Mouse (Mus musculus): Measurements from ENCODE around the gene Thsd4. TPM values are rescaled to one million over a fixed set of nuclear protein-coding genes. Genes with fewer than 3 reads are reported as not detected.

The Thsd4 gene
- polyA plus RNA-seq, 1 experiment from 2014 or later, result 6.4 TPM

DNA sequence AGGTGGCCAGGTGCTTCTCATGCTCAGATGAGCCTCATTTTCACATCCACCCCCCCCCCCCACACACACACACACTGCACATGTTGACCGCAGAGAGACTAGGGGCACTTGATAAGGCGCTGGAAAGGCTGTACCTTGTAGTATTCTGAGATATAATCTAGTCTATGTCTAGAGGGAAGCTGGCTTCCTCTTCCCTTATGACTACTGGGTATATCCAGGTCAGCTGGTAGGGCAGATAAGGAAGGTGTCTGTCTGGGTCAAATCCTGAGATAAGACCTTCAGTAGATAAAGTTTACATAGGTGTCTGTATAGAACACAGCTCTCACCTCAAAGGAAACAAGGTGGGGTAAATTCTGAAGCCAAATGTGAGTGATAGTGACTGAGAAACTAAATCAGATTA, 24.3 kb upstream of the Thsd4 start:
- no peak overlapping the region for H3K9ac ChIP-seq
- WGBS, result 86% methylated on average over 2 of the region's 2 CpGs

DNA sequence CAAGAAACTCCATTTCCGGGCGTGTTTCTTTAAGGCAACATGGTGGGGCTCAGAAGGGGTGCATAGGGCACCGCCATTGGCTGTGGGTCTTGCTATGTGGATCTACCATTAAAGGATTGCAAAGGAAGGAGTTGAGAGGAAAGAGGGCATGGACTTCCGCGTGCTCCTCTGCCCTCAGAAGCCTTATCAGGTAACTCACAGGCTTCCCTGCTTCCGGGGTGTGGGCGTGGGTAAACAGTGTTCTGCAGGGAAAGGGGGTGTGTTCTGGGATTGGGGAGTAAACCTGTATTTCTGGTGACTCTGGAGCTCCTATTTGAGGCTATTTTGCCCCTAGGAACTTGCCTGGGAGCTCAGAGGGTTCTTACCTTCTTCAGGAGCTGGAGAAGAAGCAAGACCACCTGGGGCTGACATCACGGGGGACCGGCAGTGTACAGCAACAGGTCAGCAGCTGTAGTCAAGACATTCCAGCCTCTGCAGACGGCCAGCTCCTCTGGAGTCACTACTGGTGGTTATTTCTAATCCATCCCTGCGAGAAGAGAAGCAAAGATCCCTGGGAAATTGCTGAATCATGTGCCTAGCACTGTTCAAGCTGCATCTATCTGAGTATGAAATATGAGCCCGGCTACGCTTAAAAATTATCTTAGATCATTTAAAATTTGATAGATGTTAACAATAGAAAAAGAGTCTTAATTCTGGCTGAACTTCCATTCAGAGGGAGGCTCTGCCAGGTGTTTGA, 23.7 kb upstream of the Thsd4 start:
- Histone ChIP-seq H3K4me3 (replicated peaks; ENCODE audit: low read length) (no peak overlapping the region), H3K9me3 (ENCODE audit: control insufficient read depth, low read length) (no peaks in the 10 kb centered on the region), H3K4me1 (replicated peaks; ENCODE audit: control insufficient read depth, insufficient read depth, low read length) (no peaks in the 10 kb centered on the region), H3K27ac (no peak overlapping the region), H3K4me2 (replicated peaks) (no peak overlapping the region), H3K36me3 (replicated peaks; ENCODE audit: control insufficient read depth, insufficient read depth) (no peaks in the 10 kb centered on the region), H3K27me3 (ENCODE audit: control insufficient read depth, insufficient read depth, low read length) (no peaks in the 10 kb centered on the region), H3K9ac (no peak overlapping the region)
- 83% methylated on average over 13 of the region's 13 CpGs for WGBS
- DNase-seq (ENCODE audit: low spot score), result no peak
- no peak for ATAC-seq (ENCODE audit: low FRiP score)

More for the DNA sequence above, 24.3 kb upstream of the Thsd4 start:
- H3K4me2 ChIP-seq (replicated peaks), result no peak overlapping the region
- ATAC-seq (ENCODE audit: low FRiP score), result no peak
- H3K4me3 ChIP-seq (replicated peaks; ENCODE audit: low read length), result no peak overlapping the region
- H3K36me3 ChIP-seq (replicated peaks; ENCODE audit: control insufficient read depth, insufficient read depth), result no peaks in the 10 kb centered on the region
- H3K4me1 ChIP-seq (replicated peaks; ENCODE audit: control insufficient read depth, insufficient read depth, low read length), result no peaks in the 10 kb centered on the region
- no peak for DNase-seq (ENCODE audit: low spot score)
- no peaks in the 10 kb centered on the region for H3K9me3 ChIP-seq (ENCODE audit: control insufficient read depth, low read length)
- H3K27me3 ChIP-seq (ENCODE audit: control insufficient read depth, insufficient read depth, low read length), result no peaks in the 10 kb centered on the region
- H3K27ac ChIP-seq, result no peak overlapping the region

DNA sequence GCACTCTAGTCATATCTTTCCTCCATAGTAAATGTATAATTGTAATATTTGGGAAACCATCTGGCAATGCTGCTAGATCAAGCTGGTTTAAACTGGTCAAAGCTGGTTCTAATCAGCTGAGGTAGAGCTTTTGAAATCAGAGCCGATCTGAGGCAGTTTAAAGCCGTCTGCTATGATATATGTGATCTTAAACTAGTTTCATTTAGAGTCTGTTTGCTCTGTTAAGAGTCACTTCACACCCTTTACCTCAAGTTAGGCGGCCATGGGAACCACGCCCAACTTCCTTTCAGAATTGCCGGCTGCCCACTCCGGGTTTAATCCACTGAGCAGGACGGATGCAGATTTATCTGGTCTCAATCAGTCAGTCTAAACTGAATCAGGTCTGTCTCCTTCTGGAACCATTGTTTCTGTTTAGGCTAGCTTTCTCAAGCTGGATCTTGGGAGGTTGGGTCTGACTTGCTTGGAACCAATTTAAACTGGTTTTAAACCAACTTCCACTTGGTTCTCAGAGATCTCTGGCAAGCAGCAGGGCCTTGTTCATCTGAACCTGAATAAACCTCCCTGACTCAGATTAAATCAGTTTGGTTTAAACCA, 21.7 kb upstream of the Thsd4 start:
- H3K4me2 ChIP-seq (replicated peaks), result no peak overlapping the region
- DNase-seq (ENCODE audit: low spot score) (no peak), ATAC-seq (ENCODE audit: low FRiP score) (no peak)
- H3K4me1 ChIP-seq (replicated peaks; ENCODE audit: control insufficient read depth, insufficient read depth, low read length), result no peaks in the 10 kb centered on the region
- H3K4me3 ChIP-seq (replicated peaks; ENCODE audit: low read length), result no peak overlapping the region
- H3K27ac ChIP-seq, result no peak overlapping the region
- WGBS, result 90% methylated on average over 7 of the region's 7 CpGs
- no peaks in the 10 kb centered on the region for H3K36me3 ChIP-seq (replicated peaks; ENCODE audit: control insufficient read depth, insufficient read depth)
- H3K9ac ChIP-seq, result no peak overlapping the region
- no peaks in the 10 kb centered on the region for H3K27me3 ChIP-seq (ENCODE audit: control insufficient read depth, insufficient read depth, low read length)
- H3K9me3 ChIP-seq (ENCODE audit: control insufficient read depth, low read length), result no peaks in the 10 kb centered on the region

DNA sequence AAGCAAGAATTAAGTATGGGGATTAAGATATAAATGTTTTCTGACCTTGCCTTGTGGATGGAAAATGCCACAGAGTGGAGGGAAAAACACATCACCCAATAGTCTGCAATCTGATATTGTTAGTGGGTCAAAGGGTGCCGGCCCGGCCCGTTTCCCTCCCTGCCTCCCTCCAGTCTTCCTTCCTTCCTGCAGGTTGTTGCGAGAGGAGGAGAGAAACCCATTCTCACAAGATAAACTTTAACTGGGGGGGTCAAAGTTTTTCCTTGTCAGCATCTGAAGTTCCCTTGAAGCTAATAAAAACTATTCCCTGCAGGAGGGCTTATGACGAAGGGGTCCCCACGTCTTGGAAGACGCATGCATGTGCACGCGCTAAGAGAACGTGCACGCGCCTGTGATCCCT, 8.5 kb upstream of the Thsd4 start:
- H3K9ac ChIP-seq, result no peak overlapping the region
- H3K4me1 ChIP-seq (replicated peaks; ENCODE audit: control insufficient read depth, insufficient read depth, low read length), result no peaks in the 10 kb centered on the region
- 87% methylated on average over 12 of the region's 12 CpGs for WGBS
- no peaks in the 10 kb centered on the region for H3K27me3 ChIP-seq (ENCODE audit: control insufficient read depth, insufficient read depth, low read length)
- H3K27ac ChIP-seq, result no peak overlapping the region
- no peak for ATAC-seq (ENCODE audit: low FRiP score)
- H3K4me2 ChIP-seq (replicated peaks), result no peak overlapping the region
- no peak for DNase-seq (ENCODE audit: low spot score)
- no peaks in the 10 kb centered on the region for H3K9me3 ChIP-seq (ENCODE audit: control insufficient read depth, low read length)
- H3K36me3 ChIP-seq (replicated peaks; ENCODE audit: control insufficient read depth, insufficient read depth), result no peaks in the 10 kb centered on the region
- H3K4me3 ChIP-seq (replicated peaks; ENCODE audit: low read length), result no peak overlapping the region

DNA sequence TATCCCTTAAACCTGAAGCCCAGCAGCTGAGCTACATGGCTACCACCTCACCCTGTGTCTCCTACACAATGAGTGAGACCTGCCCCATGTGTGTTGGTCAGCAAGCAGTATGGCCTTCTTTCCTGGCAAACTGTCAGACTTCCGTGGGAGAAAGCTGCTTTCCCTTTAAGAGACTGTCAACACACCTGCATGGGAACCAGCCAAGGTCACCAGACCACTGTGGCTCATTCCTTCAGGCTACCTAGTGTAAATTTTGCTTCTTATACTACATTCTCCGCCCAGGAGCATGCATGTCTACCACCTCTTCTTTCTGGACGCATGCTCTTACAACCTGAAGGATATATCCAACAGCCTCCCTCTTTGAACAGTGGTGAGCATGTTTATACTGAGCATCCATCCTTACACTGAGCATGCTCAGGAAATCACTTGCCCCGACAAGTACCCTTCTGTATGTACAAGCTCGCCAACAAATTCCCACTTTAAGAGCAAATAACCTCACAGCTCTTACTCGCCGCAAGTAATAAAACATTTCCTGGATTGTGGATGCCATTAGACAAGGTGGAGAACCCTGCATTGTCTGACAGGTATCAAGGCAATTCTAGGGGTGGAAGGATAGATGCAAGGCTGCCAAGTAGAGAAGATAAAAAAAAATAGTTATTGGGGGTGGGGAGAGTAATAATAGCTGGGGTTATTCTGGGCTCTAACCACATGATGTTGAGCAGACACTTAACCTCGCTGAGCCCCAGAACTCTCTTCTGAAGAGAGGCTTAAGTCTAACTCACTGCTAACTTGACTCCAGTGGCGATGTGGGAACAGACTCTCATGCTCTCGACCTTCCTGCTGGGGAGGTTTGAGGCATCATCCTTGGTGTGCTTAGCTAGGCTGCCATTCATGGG, 7.8 kb upstream of the Thsd4 start:
- no peaks in the 10 kb centered on the region for H3K9me3 ChIP-seq (ENCODE audit: control insufficient read depth, low read length)
- H3K4me3 ChIP-seq (replicated peaks; ENCODE audit: low read length), result no peak overlapping the region
- 91% methylated on average over 10 of the region's 10 CpGs for WGBS
- ATAC-seq (ENCODE audit: low FRiP score) (no peak), DNase-seq (ENCODE audit: low spot score) (no peak)
- H3K27me3 ChIP-seq (ENCODE audit: control insufficient read depth, insufficient read depth, low read length), result no peaks in the 10 kb centered on the region
- H3K4me2 ChIP-seq (replicated peaks), result no peak overlapping the region
- H3K27ac ChIP-seq, result no peak overlapping the region
- H3K9ac ChIP-seq, result no peak overlapping the region
- H3K4me1 ChIP-seq (replicated peaks; ENCODE audit: control insufficient read depth, insufficient read depth, low read length), result no peaks in the 10 kb centered on the region
- H3K36me3 ChIP-seq (replicated peaks; ENCODE audit: control insufficient read depth, insufficient read depth), result no peaks in the 10 kb centered on the region

DNA sequence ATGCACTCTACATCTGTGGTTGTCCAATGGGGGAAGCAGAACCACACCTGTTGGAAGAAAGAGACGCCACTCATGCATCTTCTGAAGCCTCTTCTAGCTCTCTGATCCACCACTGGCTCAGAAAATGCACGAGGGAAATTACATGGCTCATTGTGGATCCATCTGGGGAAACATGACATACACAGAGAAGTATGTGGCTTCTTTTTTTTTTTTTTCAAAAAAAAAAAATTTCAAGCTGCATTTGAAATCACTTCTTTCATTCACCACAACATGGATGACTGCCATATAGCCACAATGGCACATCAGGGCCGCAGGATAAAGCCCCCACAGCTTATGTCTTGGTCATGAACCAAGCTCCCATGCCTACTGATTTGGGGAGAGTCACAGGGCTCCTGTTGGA, 6.4 kb upstream of the Thsd4 start:
- 76% methylated on average over 3 of the region's 3 CpGs for WGBS

DNA sequence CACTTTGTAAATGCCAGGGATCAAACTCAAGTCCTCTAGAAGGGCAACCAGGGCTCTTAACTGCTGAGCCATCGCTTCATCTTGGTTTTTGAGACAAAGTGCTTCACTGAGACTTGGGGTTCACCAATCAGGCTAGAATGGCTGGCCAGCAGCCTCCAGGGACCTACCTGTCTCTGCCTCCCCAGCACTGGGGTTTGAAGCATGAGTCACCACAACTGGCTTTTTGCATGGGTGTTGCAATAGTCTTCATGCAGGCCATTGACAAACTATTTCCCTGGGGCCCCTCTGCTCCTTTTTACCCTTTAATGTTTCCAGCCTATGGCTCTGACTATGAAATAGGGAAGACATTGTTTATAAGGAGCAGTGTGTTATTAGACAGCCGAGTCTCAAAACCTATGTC, 6.0 kb upstream of the Thsd4 start:
- Histone ChIP-seq H3K36me3 (replicated peaks; ENCODE audit: control insufficient read depth, insufficient read depth) (no peaks in the 10 kb centered on the region), H3K4me1 (replicated peaks; ENCODE audit: control insufficient read depth, insufficient read depth, low read length) (no peaks in the 10 kb centered on the region), H3K9ac (no peak overlapping the region), H3K4me2 (replicated peaks) (no peak overlapping the region), H3K27ac (no peak overlapping the region), H3K4me3 (replicated peaks; ENCODE audit: low read length) (no peak overlapping the region), H3K9me3 (ENCODE audit: control insufficient read depth, low read length) (no peaks in the 10 kb centered on the region), H3K27me3 (ENCODE audit: control insufficient read depth, insufficient read depth, low read length) (no peaks in the 10 kb centered on the region)
- 83% methylated on average over 2 of the region's 2 CpGs for WGBS
- DNase-seq (ENCODE audit: low spot score) (no peak), ATAC-seq (ENCODE audit: low FRiP score) (no peak)

More for the DNA sequence above, 6.4 kb upstream of the Thsd4 start:
- H3K27ac ChIP-seq, result no peak overlapping the region
- DNase-seq (ENCODE audit: low spot score) (no peak), ATAC-seq (ENCODE audit: low FRiP score) (no peak)
- H3K4me3 ChIP-seq (replicated peaks; ENCODE audit: low read length), result no peak overlapping the region
- no peaks in the 10 kb centered on the region for H3K9me3 ChIP-seq (ENCODE audit: control insufficient read depth, low read length)
- no peak overlapping the region for H3K9ac ChIP-seq
- no peak overlapping the region for H3K4me2 ChIP-seq (replicated peaks)
- H3K27me3 ChIP-seq (ENCODE audit: control insufficient read depth, insufficient read depth, low read length), result no peaks in the 10 kb centered on the region
- no peaks in the 10 kb centered on the region for H3K36me3 ChIP-seq (replicated peaks; ENCODE audit: control insufficient read depth, insufficient read depth)
- H3K4me1 ChIP-seq (replicated peaks; ENCODE audit: control insufficient read depth, insufficient read depth, low read length), result no peaks in the 10 kb centered on the region

DNA sequence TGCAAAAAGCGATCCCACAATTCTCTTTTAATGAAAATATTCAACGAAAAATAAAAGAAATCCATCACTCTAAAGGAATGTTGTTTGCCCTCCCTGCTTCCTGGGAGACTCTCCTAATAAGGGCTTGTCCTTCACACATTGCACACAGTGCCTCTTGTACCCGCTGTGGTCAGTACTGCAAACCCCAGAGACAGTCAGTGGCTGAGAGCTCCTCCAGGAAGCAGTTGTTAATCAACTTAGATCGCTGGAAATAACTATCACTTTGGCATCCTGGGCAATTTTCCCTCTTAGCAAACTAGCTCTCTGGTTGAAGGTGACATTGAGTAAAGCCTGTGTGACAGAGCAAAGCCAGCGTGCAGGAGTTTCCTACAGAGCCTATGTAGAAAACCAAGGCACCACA, 5.2 kb upstream of the Thsd4 start:
- Histone ChIP-seq H3K36me3 (replicated peaks; ENCODE audit: control insufficient read depth, insufficient read depth) (no peaks in the 10 kb centered on the region), H3K9me3 (ENCODE audit: control insufficient read depth, low read length) (no peaks in the 10 kb centered on the region), H3K27me3 (ENCODE audit: control insufficient read depth, insufficient read depth, low read length) (peaks cover 8% of the 10 kb centered on the region), H3K9ac (no peak overlapping the region), H3K4me2 (replicated peaks) (no peak overlapping the region), H3K4me3 (replicated peaks; ENCODE audit: low read length) (no peak overlapping the region), H3K4me1 (replicated peaks; ENCODE audit: control insufficient read depth, insufficient read depth, low read length) (no peaks in the 10 kb centered on the region), H3K27ac (no peak overlapping the region)
- 71% methylated on average over 5 of the region's 5 CpGs for WGBS
- DNase-seq (ENCODE audit: low spot score) (no peak), ATAC-seq (ENCODE audit: low FRiP score) (no peak)

DNA sequence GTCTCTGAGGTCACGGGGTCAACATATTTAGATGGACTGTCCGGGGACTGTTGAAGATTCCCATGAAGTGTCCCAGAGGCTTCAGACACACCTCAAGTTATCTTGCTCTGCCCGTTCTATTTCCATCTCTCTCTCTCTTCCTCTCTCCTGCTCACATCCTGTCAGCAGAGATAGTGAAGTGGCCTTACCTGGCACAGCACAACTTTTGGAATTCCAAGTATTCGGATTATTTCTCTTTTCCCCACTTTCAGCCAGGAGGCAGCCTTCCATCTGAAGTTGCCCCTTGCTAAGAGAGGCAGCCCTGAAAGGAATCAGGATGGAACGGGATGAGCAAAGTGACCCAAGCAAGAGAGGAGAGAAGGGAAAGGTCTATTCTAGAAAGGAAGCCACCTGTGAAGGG, 4.3 kb upstream of the Thsd4 start:
- Histone ChIP-seq H3K27me3 (ENCODE audit: control insufficient read depth, insufficient read depth, low read length) (peaks cover 14% of the 10 kb centered on the region), H3K4me3 (replicated peaks; ENCODE audit: low read length) (no peak overlapping the region), H3K9me3 (ENCODE audit: control insufficient read depth, low read length) (no peaks in the 10 kb centered on the region), H3K9ac (no peak overlapping the region), H3K4me2 (replicated peaks) (no peak overlapping the region), H3K27ac (no peak overlapping the region), H3K36me3 (replicated peaks; ENCODE audit: control insufficient read depth, insufficient read depth) (no peaks in the 10 kb centered on the region), H3K4me1 (replicated peaks; ENCODE audit: control insufficient read depth, insufficient read depth, low read length) (no peaks in the 10 kb centered on the region)
- ATAC-seq (ENCODE audit: low FRiP score) (no peak), DNase-seq (ENCODE audit: low spot score) (no peak)
- whole genome bisulfite sequencing, result 85% methylated on average over 5 of the region's 5 CpGs

Measured in hindbrain, embryonic 14.5 days (tissue).